Mouse (Mus musculus): ENCODE data around the gene Ric8a.

- TF ChIP-seq CTCF (IDR thresholded peaks at IDR 0.05 in 2 of 3, conservative IDR thresholded peaks at IDR 0.05 in 1 of 3; ENCODE audit: control insufficient read depth in 1 of 3, insufficient read depth in 1 of 3, low read depth in 2 of 3, low read length in 3 of 3, poor library complexity in 1 of 3, severe bottlenecking in 1 of 3) = no peak
- no peak for TF ChIP-seq E2F4 (IDR thresholded peaks at IDR 0.05; ENCODE audit: borderline replicate concordance, low read depth, low read length)
- TF ChIP-seq RCOR1 (IDR thresholded peaks at IDR 0.05; ENCODE audit: low read depth, low read length) = no peak
- no peak for TF ChIP-seq TAL1 (IDR thresholded peaks at IDR 0.05; ENCODE audit: low read length)
- no peak for TF ChIP-seq MEF2A (IDR thresholded peaks at IDR 0.05; ENCODE audit: extremely low read depth, insufficient replicate concordance, low read depth, low read length, poor library complexity, severe bottlenecking)
- no peak for TF ChIP-seq HCFC1 (IDR thresholded peaks at IDR 0.05; ENCODE audit: low read depth, low read length)
- TF ChIP-seq POLR2A (IDR thresholded peaks at IDR 0.05; ENCODE audit: control insufficient read depth in 1 of 2, insufficient read depth in 1 of 2, low read depth in 1 of 2, low read length in 2 of 2, poor library complexity in 1 of 2) = no peak
- TF ChIP-seq MAX (IDR thresholded peaks at IDR 0.05; ENCODE audit: low read length) = no peak
- no peak for TF ChIP-seq ZKSCAN1 (IDR thresholded peaks at IDR 0.05; ENCODE audit: low read depth, low read length)
- TF ChIP-seq CHD1 (IDR thresholded peaks at IDR 0.05; ENCODE audit: low read depth, low read length) = no peak
- TF ChIP-seq EP300 (IDR thresholded peaks at IDR 0.05; ENCODE audit: low read depth in 1 of 2, low read length in 2 of 2) = no peak
- TF ChIP-seq MAFK (IDR thresholded peaks at IDR 0.05; ENCODE audit: borderline replicate concordance, low read depth, low read length) = no peak
- TF ChIP-seq BHLHE40 (IDR thresholded peaks at IDR 0.05; ENCODE audit: borderline replicate concordance, low read depth, low read length) = no peak
These were observed 36.6 kb upstream of the Ric8a start for GRCm38 (mm10) chr7:140820173-140820572.
